Mouse (Mus musculus): ENCODE results near the gene Gm8165. TPM values are rescaled to one million over a fixed set of nuclear protein-coding genes. Genes with fewer than 3 reads are reported as not detected.
"Not testable (repeated sequence)": the region's sequence is repeated elsewhere in the genome, so short reads cannot be mapped to it uniquely, and the experiment has no call there.

Gene Gm8165
- polyA plus RNA-seq (2015; fragmentation: Nextera tagmentation; extraction: Ambion mirVana): not detected in 2 replicates

GRCm38 (mm10) chr14:43677099-43677498, at the start of gene Gm8165:
Gm8165 (minus strand) TSS chr14:43677199.
- H3K27me3 ChIP-seq; H3K4me1 ChIP-seq; H3K9ac ChIP-seq; H3K27ac ChIP-seq; H3K36me3 ChIP-seq; H3K4me2 ChIP-seq; H3K4me3 ChIP-seq (replicated peaks); ATAC-seq (replicated peaks; ENCODE audit: low FRiP score); H3K9me3 ChIP-seq (replicated peaks): not testable (repeated sequence)
- 100% methylated on average over 1 of the region's 2 CpGs for WGBS

- not testable (repeated sequence) for H3K9me3 ChIP-seq (replicated peaks); H3K4me1 ChIP-seq; H3K4me3 ChIP-seq (replicated peaks); ATAC-seq (replicated peaks; ENCODE audit: low FRiP score); H3K9ac ChIP-seq; H3K36me3 ChIP-seq; H3K27me3 ChIP-seq; H3K4me2 ChIP-seq; H3K27ac ChIP-seq
- WGBS: 91% methylated on average over 4 of the region's 4 CpGs
Observed at GRCm38 (mm10) chr14:43697621-43698020, 20.6 kb upstream of the Gm8165 start, which contains the start of gene Gm7324. Gm7324 (plus strand) TSS chr14:43697828.

Other genes with a start within 250 kb of the Gm8165 start
- not detected in 2 replicates for gene Gm5799, start 133.6 kb downstream of the Gm8165 start, polyA plus RNA-seq (2015; fragmentation: Nextera tagmentation; extraction: Ambion mirVana)
- not detected in 2 replicates for gene Gm17654, start 98.1 kb downstream of the Gm8165 start, polyA plus RNA-seq (2015; fragmentation: Nextera tagmentation; extraction: Ambion mirVana)
- gene Gm10375, start 69.2 kb downstream of the Gm8165 start, polyA plus RNA-seq (2015; fragmentation: Nextera tagmentation; extraction: Ambion mirVana): not detected in 2 replicates
- gene Gm7324, start 20.6 kb upstream of the Gm8165 start, polyA plus RNA-seq (2015; fragmentation: Nextera tagmentation; extraction: Ambion mirVana): 1.00 and 1.3 TPM in 2 replicates
- gene Gm16506, start 50.3 kb upstream of the Gm8165 start, polyA plus RNA-seq (2015; fragmentation: Nextera tagmentation; extraction: Ambion mirVana): not detected in 2 replicates
- gene Gm6526, start 70.7 kb upstream of the Gm8165 start, polyA plus RNA-seq (2015; fragmentation: Nextera tagmentation; extraction: Ambion mirVana): not detected in 2 replicates
- gene Gm8180, start 107.5 kb upstream of the Gm8165 start, polyA plus RNA-seq (2015; fragmentation: Nextera tagmentation; extraction: Ambion mirVana): not detected in 2 replicates
- gene Ear1, start 198.3 kb upstream of the Gm8165 start, polyA plus RNA-seq (2015; fragmentation: Nextera tagmentation; extraction: Ambion mirVana): 0.55 TPM in 1 of 2 replicates, not detected in the other
- not detected in 2 replicates for gene Ear10, start 246.4 kb upstream of the Gm8165 start, polyA plus RNA-seq (2015; fragmentation: Nextera tagmentation; extraction: Ambion mirVana)
- 18.1 and 19.1 TPM in 2 replicates for gene Gm8113, start 248.2 kb upstream of the Gm8165 start, polyA plus RNA-seq (2015; fragmentation: Nextera tagmentation; extraction: Ambion mirVana)